Comparison of ENCODE assay signal across 8 mouse cellular contexts in the genomic region with DNA sequence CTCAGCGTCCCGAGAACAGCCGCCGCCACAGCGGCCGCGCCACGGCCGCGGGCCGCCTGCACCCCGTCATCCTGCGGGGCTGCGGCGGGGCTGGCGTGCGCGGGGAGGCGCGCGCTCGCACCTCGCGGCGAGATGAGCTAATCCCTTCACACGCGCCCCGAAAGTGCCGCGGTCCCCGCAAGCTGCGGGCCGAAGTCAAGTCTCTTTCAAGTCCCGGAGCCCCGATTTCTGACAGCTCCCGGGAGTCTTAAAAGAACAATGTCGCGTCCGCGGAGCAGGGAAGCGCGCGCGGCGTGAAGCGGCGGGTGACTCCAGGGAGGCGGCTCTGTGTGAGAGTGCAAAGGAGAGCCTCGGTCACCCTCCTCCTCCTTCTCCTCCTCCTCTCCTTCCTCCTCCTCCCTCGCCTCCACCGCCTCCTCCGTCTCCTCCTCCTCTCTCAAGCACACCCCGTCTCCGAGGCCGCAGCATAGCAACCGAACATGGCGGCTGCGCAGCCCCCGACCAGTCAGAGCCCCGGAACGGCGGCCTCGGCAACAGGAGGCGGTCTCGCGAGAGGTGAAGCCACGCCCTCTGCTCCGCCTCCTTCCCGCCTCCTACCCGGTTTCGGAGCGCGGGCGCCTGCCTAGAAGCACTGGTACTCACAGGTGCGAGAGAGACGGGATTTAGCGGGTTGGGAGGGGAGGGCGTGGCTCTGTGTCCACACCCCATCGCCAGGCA. TPM values are rescaled to one million over a fixed set of nuclear protein-coding genes. Genes with fewer than 3 reads are reported as not detected.
DNase-seq lines count a peak whose midpoint lies in the region; ATAC-seq and TF ChIP-seq lines count a peak whose summit lies in the region.

Gene Ptpn4, minus strand, starts transcription at position 579 of the 717 bp plus-strand sequence.

- no peaks in the 10 kb centered on the region for H3K9me3 ChIP-seq in hindbrain, embryonic 10.5 days
- H3K9me3 ChIP-seq in lung, postnatal 0 days (ENCODE audit: low read length), result no peaks in the 10 kb centered on the region

- peak within 1 kb of the TSS; percentile 97 for H3K27ac ChIP-seq in hindbrain, embryonic 10.5 days
- H3K27ac ChIP-seq in lung, postnatal 0 days (ENCODE audit: low read length), result peak within 1 kb of the TSS; percentile 85

- peak; percentile 97 for ATAC-seq in frontal cortex, adult (ENCODE audit: low TSS enrichment)
- peak; percentile 99 for ATAC-seq in lung, postnatal 0 days

- WGBS in hindbrain, embryonic 10.5 days, result under 1% methylated on average over 79 of the region's 79 CpGs
- 2% methylated on average over 64 of the region's 79 CpGs for WGBS in lung, postnatal 0 days

- peaks cover 29% of the 10 kb centered on the region for H3K4me1 ChIP-seq in hindbrain, embryonic 10.5 days (replicated peaks)
- H3K4me1 ChIP-seq in lung, postnatal 0 days (ENCODE audit: insufficient read depth, low read depth, low read length), result no peaks in the 10 kb centered on the region

- H3K9ac ChIP-seq in lung, postnatal 0 days (replicated peaks; ENCODE audit: low read depth), result peak within 1 kb of the TSS; percentile 74

- peak; percentile 27; the same call in 1 of the 2 replicates for TF ChIP-seq EP300 in lung, postnatal 0 days (IDR thresholded peaks at IDR 0.05)

- peak within 1 kb of the TSS; percentile 76 for H3K4me2 ChIP-seq in lung, postnatal 0 days (replicated peaks; ENCODE audit: low read depth, low read length)

- H3K36me3 ChIP-seq in hindbrain, embryonic 10.5 days, result no peaks in the 10 kb centered on the region
- H3K36me3 ChIP-seq in lung, postnatal 0 days (ENCODE audit: insufficient read depth, low read length), result no peaks in the 10 kb centered on the region

- peak within 1 kb of the TSS; percentile 89 for H3K4me3 ChIP-seq in hindbrain, embryonic 10.5 days
- peak within 1 kb of the TSS; percentile 96 for H3K4me3 ChIP-seq in lung, postnatal 0 days (ENCODE audit: low read depth, low read length)

- TF ChIP-seq CTCF in lung, postnatal 0 days (IDR thresholded peaks at IDR 0.05), result no peak

- no peaks in the 10 kb centered on the region for H3K27me3 ChIP-seq in hindbrain, embryonic 10.5 days (ENCODE audit: insufficient read depth, poor library complexity, severe bottlenecking)
- no peaks in the 10 kb centered on the region for H3K27me3 ChIP-seq in lung, postnatal 0 days (replicated peaks; ENCODE audit: insufficient read depth, low read length)

- peak; percentile 98 for DNase-seq in MN1 (ENCODE audit: low spot score)
- peak; percentile 99 for DNase-seq in cerebellum, adult 9-10 months
- peak; percentile 99 for DNase-seq in hindbrain, embryonic 10.5 days (ENCODE audit: low spot score)
- DNase-seq in layer of hippocampus, adult 9-11 months, result peak; percentile 98
- peak; percentile 98 for DNase-seq in lung, postnatal 0 days (ENCODE audit: low spot score)
- DNase-seq in ovary, postnatal 14 days (ENCODE audit: low spot score), result peak; percentile 96
- peak; percentile 99 for DNase-seq in thymus, postnatal 14 days

RNA-seq across cellular contexts. Expression of gene Ptpn4, which starts in this region (rescaled TPM):
- polyA plus RNA-seq in hindbrain, embryonic 10.5 days (2016; fragmentation: Nextera tagmentation; extraction: Ambion mirVana), result 6.7 and 7.3 TPM in 2 replicates
- 4.8 and 6.8 TPM in 2 replicates for polyA plus RNA-seq in lung, postnatal 0 days (2015; fragmentation: Nextera tagmentation; extraction: Ambion mirVana)

Comparison
In these comparisons a context has a peak if more than half of its experiments do, and no peak if none do; other contexts are left out.
1. Peak in every context shown above with its lines: DNase-seq, ATAC-seq, H3K4me3 ChIP-seq and H3K27ac ChIP-seq.